Mouse (Mus musculus): ENCODE data around the gene Ndufa8. TPM values are rescaled to one million over a fixed set of nuclear protein-coding genes. Genes with fewer than 3 reads are reported as not detected.

Ndufa8 gene
- total and polyA plus RNA-seq, 2 experiments, result 86.2 to 87.0 TPM

DNA sequence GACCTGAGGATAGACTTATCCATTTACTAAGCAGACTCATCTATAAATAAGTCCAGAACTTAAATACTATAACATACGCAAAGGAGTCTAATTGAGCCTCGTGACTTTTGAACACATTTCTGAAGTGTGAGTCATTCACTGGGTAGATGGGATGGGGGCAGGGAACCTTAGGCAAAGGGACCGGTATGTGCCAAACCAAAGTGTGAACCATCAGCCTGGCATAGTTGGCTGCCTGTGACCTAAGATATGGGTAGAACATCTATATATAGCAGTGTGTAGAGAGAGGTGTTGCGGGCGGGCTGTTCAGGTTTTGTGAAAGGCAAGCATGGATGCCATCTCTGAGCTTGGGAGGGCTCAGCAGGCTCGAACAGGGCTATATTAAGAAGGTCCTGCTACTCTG is 54.9 kb downstream of the Ndufa8 start:
- no peak overlapping the region for H3K27ac ChIP-seq (replicated peaks; ENCODE audit: insufficient read depth, low read depth, low read length)
- H3K4me1 ChIP-seq (ENCODE audit: control insufficient read depth, insufficient read depth, low read length), result no peaks in the 10 kb centered on the region
- DNase-seq (ENCODE audit: extremely low read depth, low read depth, low spot score), result no peak
- no peak overlapping the region for H3K4me3 ChIP-seq (ENCODE audit: insufficient read depth, low read depth, low read length)
- H3K36me3 ChIP-seq (ENCODE audit: control insufficient read depth, insufficient read depth, low read length), result no peaks in the 10 kb centered on the region
- TF ChIP-seq CTCF (IDR thresholded peaks at IDR 0.05; ENCODE audit: low read depth, low read length) (no peak), POLR2A (IDR thresholded peaks at IDR 0.05; ENCODE audit: extremely low read depth, insufficient read depth, low read length) (no peak)
- H3K27me3 ChIP-seq (ENCODE audit: control insufficient read depth, insufficient read depth, low read length), result no peaks in the 10 kb centered on the region
- H3K79me2 ChIP-seq (ENCODE audit: control insufficient read depth, insufficient read depth, low read length), result no peaks in the 10 kb centered on the region
- H3K9ac ChIP-seq (ENCODE audit: low read depth, low read length), result no peak overlapping the region
- WGBS, result 86% methylated on average over 6 of the region's 6 CpGs

DNA sequence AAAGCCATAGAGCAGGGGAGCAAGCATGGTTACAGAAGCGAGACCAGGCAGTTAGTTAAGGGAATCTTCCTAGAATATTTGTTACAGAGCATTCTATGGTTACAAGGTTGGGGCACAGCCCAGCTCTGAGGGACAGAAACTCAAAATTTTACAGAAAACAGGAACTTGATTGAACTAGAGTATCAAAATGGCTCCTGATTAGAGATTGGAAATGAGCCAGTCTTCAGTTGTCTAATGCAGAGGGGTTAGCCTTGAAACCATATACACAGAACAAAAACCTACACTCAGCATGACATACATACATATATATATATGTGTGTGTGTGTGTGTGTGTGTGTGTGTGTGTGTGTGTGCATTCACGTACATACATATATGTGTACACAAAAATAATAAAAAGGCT is 55.7 kb downstream of the Ndufa8 start:
- Histone ChIP-seq H3K4me3 (ENCODE audit: insufficient read depth, low read depth, low read length) (no peak overlapping the region), H3K4me1 (ENCODE audit: control insufficient read depth, insufficient read depth, low read length) (no peaks in the 10 kb centered on the region), H3K79me2 (ENCODE audit: control insufficient read depth, insufficient read depth, low read length) (no peaks in the 10 kb centered on the region), H3K36me3 (ENCODE audit: control insufficient read depth, insufficient read depth, low read length) (no peaks in the 10 kb centered on the region), H3K9ac (ENCODE audit: low read depth, low read length) (no peak overlapping the region), H3K27me3 (ENCODE audit: control insufficient read depth, insufficient read depth, low read length) (no peaks in the 10 kb centered on the region), H3K27ac (replicated peaks; ENCODE audit: insufficient read depth, low read depth, low read length) (no peak overlapping the region)
- no peak for DNase-seq (ENCODE audit: extremely low read depth, low read depth, low spot score)
- no peak for TF ChIP-seq POLR2A (IDR thresholded peaks at IDR 0.05; ENCODE audit: extremely low read depth, insufficient read depth, low read length)
- TF ChIP-seq CTCF (IDR thresholded peaks at IDR 0.05; ENCODE audit: low read depth, low read length), result no peak
- 82% methylated on average over 2 of the region's 2 CpGs for WGBS

DNA sequence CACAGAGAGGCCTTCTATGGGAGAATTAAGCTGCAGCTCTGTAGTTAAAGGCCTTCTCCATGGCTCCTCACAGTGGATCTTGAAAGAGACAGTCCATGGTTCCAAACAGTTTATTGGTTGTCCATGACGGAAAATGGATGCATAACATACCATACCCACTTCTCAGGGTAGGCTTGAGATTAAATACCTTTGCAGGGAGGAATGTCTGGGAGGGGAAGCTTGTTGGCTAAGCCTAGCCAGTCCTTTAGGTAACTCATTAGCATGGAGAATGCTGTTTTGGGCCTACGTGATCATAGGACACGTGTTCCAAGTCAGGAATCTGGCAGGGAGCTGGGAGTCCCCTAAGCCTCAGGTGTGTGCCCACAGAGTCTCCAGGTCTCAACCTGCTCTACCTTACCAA is 56.9 kb downstream of the Ndufa8 start:
- Histone ChIP-seq H3K79me2 (ENCODE audit: control insufficient read depth, insufficient read depth, low read length) (no peaks in the 10 kb centered on the region), H3K9ac (ENCODE audit: low read depth, low read length) (no peak overlapping the region), H3K4me1 (ENCODE audit: control insufficient read depth, insufficient read depth, low read length) (no peaks in the 10 kb centered on the region), H3K27me3 (ENCODE audit: control insufficient read depth, insufficient read depth, low read length) (peaks cover 5% of the 10 kb centered on the region; the same call in 1 of the 2 replicates), H3K4me3 (ENCODE audit: insufficient read depth, low read depth, low read length) (no peak overlapping the region), H3K27ac (replicated peaks; ENCODE audit: insufficient read depth, low read depth, low read length) (no peak overlapping the region), H3K36me3 (ENCODE audit: control insufficient read depth, insufficient read depth, low read length) (no peaks in the 10 kb centered on the region)
- WGBS, result 86% methylated on average over 3 of the region's 3 CpGs
- TF ChIP-seq CTCF (IDR thresholded peaks at IDR 0.05; ENCODE audit: low read depth, low read length) (no peak), POLR2A (IDR thresholded peaks at IDR 0.05; ENCODE audit: extremely low read depth, insufficient read depth, low read length) (no peak)
- no peak for DNase-seq (ENCODE audit: extremely low read depth, low read depth, low spot score)

Other genes with a start within 250 kb of the Ndufa8 start
- gene Ttll11, start 69.5 kb downstream of the Ndufa8 start, total RNA-seq (2014; rRNA removed), result 0.07 and 0.09 TPM in 2 replicates
- gene Ttll11, start 69.5 kb downstream of the Ndufa8 start, polyA plus RNA-seq (2012; rRNA removed), result 0.15 and 0.55 TPM in 2 replicates
- not detected in 2 replicates for gene Morn5, start 52 bp upstream of the Ndufa8 start, total RNA-seq (2014; rRNA removed)
- gene Morn5, start 52 bp upstream of the Ndufa8 start, polyA plus RNA-seq (2012; rRNA removed), result not detected in 2 replicates
- 0.37 and 0.67 TPM in 2 replicates for gene Lhx6, start 56.0 kb upstream of the Ndufa8 start, total RNA-seq (2014; rRNA removed)
- gene Lhx6, start 56.0 kb upstream of the Ndufa8 start, polyA plus RNA-seq (2012; rRNA removed), result 1.7 and 3.0 TPM in 2 replicates
- gene Mrrf, start 87.0 kb upstream of the Ndufa8 start, total RNA-seq (2014; rRNA removed), result 20.0 and 28.7 TPM in 2 replicates
- 28.0 and 31.4 TPM in 2 replicates for gene Mrrf, start 87.0 kb upstream of the Ndufa8 start, polyA plus RNA-seq (2012; rRNA removed)
- 13.3 and 14.2 TPM in 2 replicates for gene Rbm18, start 87.4 kb upstream of the Ndufa8 start, total RNA-seq (2014; rRNA removed)
- gene Rbm18, start 87.4 kb upstream of the Ndufa8 start, polyA plus RNA-seq (2012; rRNA removed), result 4.8 and 5.6 TPM in 2 replicates
- 12.4 and 14.4 TPM in 2 replicates for gene Ptgs1, start 181.0 kb upstream of the Ndufa8 start, total RNA-seq (2014; rRNA removed)
- gene Ptgs1, start 181.0 kb upstream of the Ndufa8 start, polyA plus RNA-seq (2012; rRNA removed), result 7.3 and 10.9 TPM in 2 replicates